Mouse (Mus musculus) thymus, postnatal 10 days (tissue): ENCODE data around the gene Spred3.
"Not testable (repeated sequence)": the region's sequence is repeated elsewhere in the genome, so short reads cannot be mapped to it uniquely, and the experiment has no call there.

Experiments
- DNase-seq, 2 experiments: peaks; one replicate each; pipeline ENCODE4 v3.0.0; 2021; ENCODE audit warnings: low spot score in 2 of 2

Spred3 gene

DNA sequence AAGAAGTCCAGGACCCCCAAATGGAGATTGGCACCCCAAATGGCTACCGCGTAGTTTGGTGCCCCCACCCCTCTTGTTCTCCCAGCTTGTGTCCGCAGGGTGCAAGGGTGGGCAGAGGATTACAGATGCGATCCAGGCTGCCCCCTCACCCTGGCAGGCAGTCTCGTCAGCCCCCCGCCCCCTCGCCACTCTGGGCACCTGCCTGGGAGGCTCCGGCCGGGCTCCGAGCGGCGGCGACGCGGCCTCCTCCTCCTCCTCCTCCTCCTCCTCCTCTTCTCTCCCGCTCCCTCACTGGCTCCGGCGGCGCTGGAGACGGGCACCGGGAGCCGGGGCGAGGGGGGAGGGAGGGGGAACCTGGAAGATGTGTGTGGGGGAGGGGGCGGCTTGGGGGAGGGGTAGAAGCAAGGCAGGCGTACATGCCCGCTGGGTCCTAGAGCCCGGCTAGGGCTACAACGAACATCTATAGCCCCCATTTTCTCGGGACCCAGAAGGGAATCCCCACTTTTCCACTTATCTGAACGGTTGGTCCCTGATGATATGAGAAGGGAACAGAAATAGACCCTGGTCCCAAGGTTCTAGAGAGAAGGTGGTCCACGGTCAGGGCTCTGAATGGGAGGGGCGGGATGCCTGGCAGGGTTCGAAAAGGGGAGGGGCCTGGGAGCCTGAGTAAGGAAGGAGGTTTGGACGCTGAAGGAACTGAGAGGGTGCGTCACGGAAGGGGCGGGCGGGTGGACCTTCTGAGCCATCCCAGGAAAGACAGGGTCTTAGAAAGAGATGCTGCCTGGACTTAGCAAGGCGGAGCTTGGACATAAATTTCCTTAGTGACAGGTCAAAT lies 763 bp downstream of the Spred3 start:
- no peak for DNase-seq

DNA sequence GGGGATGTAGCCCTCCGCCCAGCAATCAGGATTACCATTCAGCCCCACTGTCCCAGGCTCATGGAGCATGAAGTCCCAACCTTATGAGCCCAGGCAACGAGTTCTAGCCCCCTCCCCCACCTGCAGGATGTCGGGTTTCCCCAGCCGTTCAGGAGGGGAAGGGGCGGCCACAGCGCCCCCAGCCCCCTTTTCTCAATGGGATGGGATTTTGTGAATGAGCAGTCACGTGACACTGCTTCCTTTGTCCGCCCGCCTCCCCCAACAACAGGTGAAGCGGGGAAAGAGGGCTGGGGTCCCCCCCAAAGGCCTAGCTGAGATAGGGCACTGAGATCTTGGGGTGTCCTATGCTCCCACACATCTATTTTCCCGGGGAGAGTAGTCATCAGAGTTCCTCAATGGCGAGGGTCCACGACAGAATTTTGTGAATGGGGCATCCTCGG lies 1.4 kb downstream of the Spred3 start:
- no peak for DNase-seq

GRCm38 (mm10) chr7:29168121-29168695 lies 2.0 kb downstream of the Spred3 start:
- DNase-seq: no peak

GRCm38 (mm10) chr7:29167656-29168055 lies 2.6 kb downstream of the Spred3 start:
- DNase-seq: no peak

GRCm38 (mm10) chr7:29162750-29163525 lies 7.3 kb downstream of the Spred3 start:
- no peak for DNase-seq

DNA sequence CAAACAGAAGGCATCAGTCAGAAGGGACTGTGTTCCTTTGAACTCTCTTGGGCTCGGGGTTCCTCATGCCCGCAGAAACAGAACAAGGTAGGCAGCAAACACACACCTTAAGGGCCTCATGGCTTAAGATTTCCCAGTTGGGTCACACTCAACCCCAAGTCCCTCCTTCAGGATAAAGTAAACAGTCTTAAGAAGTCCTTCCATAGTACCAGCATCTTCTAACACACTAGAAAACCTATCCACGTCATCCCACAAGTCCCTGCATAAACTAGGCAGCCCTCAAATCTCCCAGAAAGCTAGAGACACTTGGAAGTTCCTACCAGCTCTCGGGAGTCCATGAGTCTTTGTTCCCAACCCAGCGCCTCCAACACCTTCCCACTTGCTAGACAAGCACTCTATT lies 7.9 kb downstream of the Spred3 start:
- no peak for DNase-seq

DNA sequence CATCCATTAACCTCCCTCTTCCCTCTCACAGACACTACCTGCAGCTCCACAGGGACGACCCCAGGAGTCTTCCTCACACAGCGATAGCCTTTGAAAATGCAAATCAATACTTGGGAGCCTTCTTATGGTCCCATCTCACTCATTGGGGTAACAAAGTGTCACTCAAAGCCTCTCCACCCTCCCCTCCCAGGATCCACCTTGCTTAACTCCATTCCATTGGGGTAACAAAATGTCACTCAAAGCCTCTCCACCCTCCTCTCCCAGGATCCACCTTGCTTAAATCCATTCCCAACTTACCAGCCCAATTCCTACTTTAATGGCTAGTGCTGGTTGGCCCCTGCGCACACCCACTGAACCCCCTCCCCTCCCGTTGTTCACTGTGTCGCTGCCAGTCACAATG lies 11.9 kb downstream of the Spred3 start:
- DNase-seq: no peak

- DNase-seq: peak; percentile 75 to 83
These were observed 14.1 kb downstream of the Spred3 start, which contains the start of gene Fam98c for GRCm38 (mm10) chr7:29155838-29156782. Fam98c (minus strand) TSS chr7:29156234.

- DNase-seq: peak; percentile 75 to 83
These were observed 14.9 kb downstream of the Spred3 start for GRCm38 (mm10) chr7:29155196-29155837.

GRCm38 (mm10) chr7:29154018-29154720 lies 16.0 kb downstream of the Spred3 start:
- DNase-seq: no peak

DNA sequence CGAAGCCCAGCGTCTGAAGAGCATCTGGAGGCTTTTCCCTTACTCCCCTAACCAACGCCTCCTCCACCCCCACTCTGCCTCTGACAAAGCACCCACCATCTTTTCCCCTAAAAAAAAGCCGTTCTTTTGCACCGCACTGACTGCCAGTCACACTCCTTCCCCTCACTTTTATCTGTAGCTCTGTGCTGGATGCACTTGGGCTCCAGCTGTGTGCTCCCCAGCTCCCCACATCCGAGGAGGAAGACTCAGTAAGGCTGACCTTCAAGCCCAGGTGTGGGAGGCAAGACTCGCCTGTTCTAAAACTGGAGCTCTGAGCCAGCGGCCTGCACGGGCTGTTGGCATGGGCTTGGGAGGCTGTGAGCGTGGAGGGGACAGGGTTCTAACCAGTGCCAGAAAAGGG lies 18.7 kb downstream of the Spred3 start:
- no peak for DNase-seq

DNA sequence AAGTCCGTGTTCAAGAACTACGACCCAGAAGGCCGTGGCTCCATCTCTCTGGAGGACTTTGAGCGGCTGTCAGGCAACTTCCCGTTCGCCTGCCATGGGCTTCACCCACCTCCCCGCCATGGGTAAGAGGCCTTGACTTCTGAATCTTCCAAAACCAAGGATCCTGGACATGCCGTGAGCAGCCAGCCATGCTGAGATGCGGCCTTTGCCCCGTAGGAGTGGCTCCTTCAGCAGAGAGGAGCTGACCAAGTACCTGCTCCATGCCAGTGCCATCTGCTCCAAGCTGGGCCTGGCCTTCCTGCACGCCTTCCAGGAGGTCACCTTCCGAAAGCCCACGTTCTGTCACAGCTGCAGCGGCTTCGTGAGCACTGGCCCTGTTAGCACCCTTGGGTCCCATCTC lies 21.4 kb downstream of the Spred3 start:
- DNase-seq: no peak

GRCm38 (mm10) chr7:29146625-29147367 lies 23.4 kb downstream of the Spred3 start:
- no peak for DNase-seq

GRCm38 (mm10) chr7:29144006-29144405 lies 26.2 kb downstream of the Spred3 start:
- no peak for DNase-seq

DNA sequence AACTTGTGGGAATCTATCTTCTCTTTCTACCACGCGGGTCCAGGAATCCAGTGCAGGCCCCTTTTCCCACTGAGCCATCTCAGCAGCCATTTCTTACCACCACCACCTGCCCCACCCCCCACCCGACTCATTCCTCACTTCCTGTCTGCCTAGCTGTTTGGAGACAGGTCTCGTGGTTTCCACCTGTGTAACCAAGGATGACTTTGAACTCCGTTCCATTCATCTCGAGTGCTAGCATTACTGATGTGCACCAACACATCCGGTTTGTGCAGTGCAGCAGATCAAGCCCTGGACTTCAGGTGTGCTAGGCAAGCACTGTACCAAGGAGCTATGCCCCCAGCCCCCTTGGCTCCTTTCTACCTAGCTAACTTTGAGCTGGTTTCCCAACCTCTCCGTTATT lies 28.8 kb downstream of the Spred3 start:
- peak; percentile 65 to 67 for DNase-seq

DNA sequence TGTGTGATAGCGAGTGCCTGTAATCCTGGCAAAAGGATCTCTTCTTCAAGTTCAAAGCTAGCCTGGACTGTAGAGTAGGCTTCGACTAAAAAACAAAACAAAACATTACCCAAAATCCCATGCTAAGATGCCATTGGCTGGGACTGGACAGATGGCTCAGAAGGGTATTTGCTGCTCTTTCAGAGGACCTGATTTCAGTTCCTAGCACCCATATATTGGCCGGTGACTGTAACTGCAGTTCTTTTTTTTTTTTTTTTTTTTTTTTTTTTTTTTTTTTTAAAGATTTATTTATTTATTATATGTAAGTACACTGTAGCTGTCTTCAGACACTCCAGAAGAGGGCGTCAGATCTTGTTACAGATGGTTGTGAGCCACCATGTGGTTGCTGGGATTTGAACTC lies 31.0 kb downstream of the Spred3 start:
- not testable (repeated sequence) for DNase-seq

DNA sequence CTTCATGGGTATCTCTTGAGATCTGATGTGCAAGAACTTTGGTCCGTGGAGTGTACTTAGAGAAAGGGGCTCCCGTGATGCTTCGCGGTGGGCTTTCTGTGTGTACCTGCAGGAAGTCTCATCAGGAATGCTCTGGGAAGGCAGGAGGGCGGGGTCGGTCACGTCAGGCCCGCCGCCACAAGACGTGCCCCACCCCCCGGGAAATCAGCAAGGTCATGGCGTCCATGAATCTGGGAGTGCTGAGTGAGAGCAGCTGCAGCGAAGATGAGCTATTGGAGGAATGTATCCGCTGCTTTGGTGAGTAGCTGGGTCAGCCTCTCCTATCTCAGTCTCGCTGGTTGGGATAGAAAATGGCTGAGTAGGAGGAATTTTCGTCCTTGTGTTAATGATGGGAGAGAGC lies 32.8 kb downstream of the Spred3 start:
- no peak for DNase-seq

DNA sequence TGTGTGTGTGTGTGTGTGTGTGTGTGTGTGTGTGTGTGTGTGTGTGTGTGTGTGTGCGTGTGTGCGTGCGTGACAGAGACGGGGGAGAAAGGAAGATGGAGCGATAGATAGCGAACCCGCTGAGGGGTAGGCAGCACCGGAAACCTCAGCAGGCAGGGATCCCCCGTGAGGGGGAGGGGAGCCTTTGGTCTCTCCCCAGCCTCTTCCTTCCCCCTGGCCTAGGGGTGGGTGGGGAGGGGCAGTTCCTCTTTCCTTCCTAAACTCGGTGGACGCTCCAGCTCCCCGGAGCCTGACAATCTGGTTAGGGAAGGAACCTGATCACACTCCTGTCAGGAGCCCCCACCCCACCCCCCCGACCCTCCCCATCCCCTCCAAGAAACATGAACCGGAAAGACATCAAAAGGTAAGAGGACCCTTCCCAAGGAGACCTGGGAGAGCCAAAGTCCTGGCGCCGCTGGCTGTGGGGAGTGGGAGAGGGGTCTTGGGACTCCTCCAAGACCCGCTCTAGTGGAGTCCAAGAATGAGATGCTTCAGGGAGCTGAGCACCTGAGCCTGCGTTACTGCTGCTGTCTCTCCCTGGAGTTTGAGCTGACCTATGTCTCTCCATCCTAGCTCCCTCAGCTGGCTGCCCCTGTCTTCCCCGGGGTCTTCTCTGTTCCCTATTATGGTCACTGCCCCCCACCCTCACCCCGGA lies 35.4 kb downstream of the Spred3 start, which contains the start of gene Rasgrp4:
Gene Rasgrp4 (plus strand): TSS at position 159 of the 694 bp plus-strand sequence.
- DNase-seq: peak; percentile 87 to 89

DNA sequence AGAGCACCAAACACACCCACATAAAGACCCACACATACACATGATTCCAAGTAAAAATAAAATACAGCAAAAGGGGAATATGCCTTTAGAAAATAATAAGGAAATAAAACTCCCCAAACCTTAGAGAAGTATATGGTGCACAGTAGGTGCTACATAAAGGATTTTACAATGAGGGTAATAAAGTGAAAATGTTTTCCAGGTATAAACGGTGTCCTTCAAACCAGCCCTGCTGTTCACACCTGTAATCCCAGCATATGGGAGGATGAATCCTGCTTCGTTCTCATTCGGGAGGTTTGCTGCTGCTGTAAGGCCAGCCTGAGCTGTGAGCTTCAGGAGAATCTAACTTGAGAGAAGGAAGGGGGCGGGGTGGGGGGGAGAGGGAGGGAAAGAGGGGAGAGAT lies 36.0 kb downstream of the Spred3 start:
- no peak for DNase-seq
